Mouse (Mus musculus) heart, embryonic 10.5 days (tissue): ENCODE measurements around the gene Sptan1. TPM values are rescaled to one million over a fixed set of nuclear protein-coding genes. Genes with fewer than 3 reads are reported as not detected.

ENCODE experiments used
- microRNA-seq: library from miRNA; unstranded; fragments of <30 nt; microRNA quantifications from one replicate; pipeline ENCODE4, GENCODE M21; 2017
- polyA plus RNA-seq: library from polyadenylated mRNA; unstranded; fragments of >200 nt; fragmentation: Nextera tagmentation; extraction: Ambion mirVana; gene quantifications from 2 replicates; pipeline ENCODE4 v1.2.1, GENCODE M21; 2016

Sptan1 gene
- polyA plus RNA-seq, 1 experiment from 2014 or later, result 103 TPM

Small RNA genes lying within 50 kb of the gene (microRNA-seq; reads per million reads assigned to microRNA genes)
- not detected for gene Mir6997

Other genes with a start within 250 kb of the Sptan1 start
- 0.28 TPM in 1 of 2 replicates, not detected in the other for gene Gm13420, start 213.9 kb upstream of the Sptan1 start, polyA plus RNA-seq
- gene Gm13547, start 206.2 kb upstream of the Sptan1 start, polyA plus RNA-seq, result not detected in 2 replicates
- 34.6 and 34.8 TPM in 2 replicates for gene Coq4, start 178.1 kb upstream of the Sptan1 start, polyA plus RNA-seq
- 33.5 and 43.1 TPM in 2 replicates for gene Trub2, start 177.1 kb upstream of the Sptan1 start, polyA plus RNA-seq
- 8.4 and 9.5 TPM in 2 replicates for gene Slc27a4, start 162.9 kb upstream of the Sptan1 start, polyA plus RNA-seq
- gene Urm1, start 145.5 kb upstream of the Sptan1 start, polyA plus RNA-seq, result 18.4 and 19.1 TPM in 2 replicates
- 22.8 and 26.7 TPM in 2 replicates for gene Cercam, start 96.4 kb upstream of the Sptan1 start, polyA plus RNA-seq
- gene Odf2, start 76.3 kb upstream of the Sptan1 start, polyA plus RNA-seq, result 77.8 and 82.6 TPM in 2 replicates
- gene Gle1, start 30.1 kb upstream of the Sptan1 start, polyA plus RNA-seq, result 50.0 and 61.3 TPM in 2 replicates
- gene Wdr34, start 83.3 kb downstream of the Sptan1 start, polyA plus RNA-seq, result 17.7 and 22.3 TPM in 2 replicates
- gene Set, start 91.8 kb downstream of the Sptan1 start, polyA plus RNA-seq, result 341 and 570 TPM in 2 replicates
- 13.8 and 17.7 TPM in 2 replicates for gene Pkn3, start 112.1 kb downstream of the Sptan1 start, polyA plus RNA-seq
- 65.5 and 66.2 TPM in 2 replicates for gene Zdhhc12, start 128.1 kb downstream of the Sptan1 start, polyA plus RNA-seq
- gene Zer1, start 159.0 kb downstream of the Sptan1 start, polyA plus RNA-seq, result 5.9 and 7.2 TPM in 2 replicates
- 3.9 and 6.8 TPM in 2 replicates for gene Tbc1d13, start 168.2 kb downstream of the Sptan1 start, polyA plus RNA-seq
- 31.3 and 32.5 TPM in 2 replicates for gene Endog, start 205.9 kb downstream of the Sptan1 start, polyA plus RNA-seq
- gene Spout1, start 212.9 kb downstream of the Sptan1 start, polyA plus RNA-seq, result 52.1 and 72.0 TPM in 2 replicates
- 12.8 and 17.2 TPM in 2 replicates for gene Kyat1, start 240.3 kb downstream of the Sptan1 start, polyA plus RNA-seq